Mouse (Mus musculus): ENCODE measurements at regions not wholly inside any gene's neighbourhood (a gene's known extent, or its start where the extent isn't known, plus 50 kb on each side); places are given as distances from the start of the nearest gene placed in this dataset.

- DNase-seq, result peak; percentile 71
Measured at GRCm38 (mm10) chr17:47139730-47140231, 129.4 kb upstream of the Ubr2 start.

GRCm38 (mm10) chr17:47139171-47139617, 128.8 kb upstream of the Ubr2 start:
- peak; percentile 33 for DNase-seq

- no peak for DNase-seq
Measured at GRCm38 (mm10) chr17:47138174-47138573, 127.8 kb upstream of the Ubr2 start.

GRCm38 (mm10) chr17:47135391-47135790, 125.0 kb upstream of the Ubr2 start:
- no peak for DNase-seq

- no peak for DNase-seq
Measured at GRCm38 (mm10) chr17:47133785-47134184, 123.4 kb upstream of the Ubr2 start.

- DNase-seq, result no peak
Measured at GRCm38 (mm10) chr17:47127571-47127970, 117.2 kb upstream of the Ubr2 start.

- no peak for DNase-seq
Measured at GRCm38 (mm10) chr17:47123576-47123975, 113.2 kb upstream of the Ubr2 start.

GRCm38 (mm10) chr17:47122221-47122620, 111.9 kb upstream of the Ubr2 start:
- no peak for DNase-seq

GRCm38 (mm10) chr17:47118010-47118409, 107.7 kb upstream of the Ubr2 start:
- DNase-seq, result no peak

GRCm38 (mm10) chr17:47115754-47116153, 105.4 kb upstream of the Ubr2 start:
- no peak for DNase-seq

- DNase-seq, result no peak
Measured at GRCm38 (mm10) chr17:47115141-47115540, 104.8 kb upstream of the Ubr2 start.

GRCm38 (mm10) chr17:47114736-47115135, 104.4 kb upstream of the Ubr2 start:
- no peak for DNase-seq

GRCm38 (mm10) chr17:47112556-47113225, 102.3 kb upstream of the Ubr2 start:
- DNase-seq, result no peak

GRCm38 (mm10) chr17:47110836-47111235, 100.5 kb upstream of the Ubr2 start:
- DNase-seq, result no peak

GRCm38 (mm10) chr17:47104328-47104727, 94.0 kb upstream of the Ubr2 start:
- DNase-seq, result no peak

- DNase-seq, result no peak
Measured at GRCm38 (mm10) chr17:47095191-47095590, 84.8 kb upstream of the Ubr2 start.

- no peak for DNase-seq
Measured at GRCm38 (mm10) chr17:47092076-47092475, 81.7 kb upstream of the Ubr2 start.

- DNase-seq, result no peak
Measured at GRCm38 (mm10) chr17:47089769-47090168, 79.4 kb upstream of the Ubr2 start.

GRCm38 (mm10) chr17:47069206-47069605, 58.9 kb upstream of the Ubr2 start:
- DNase-seq, result no peak

- no peak for DNase-seq
Measured at GRCm38 (mm10) chr17:47065307-47065901, 55.0 kb upstream of the Ubr2 start.

GRCm38 (mm10) chr17:47064592-47065306, 54.4 kb upstream of the Ubr2 start:
- DNase-seq, result no peak

GRCm38 (mm10) chr17:47064006-47064405, 53.6 kb upstream of the Ubr2 start:
- no peak for DNase-seq

GRCm38 (mm10) chr17:47061031-47061620, 50.8 kb upstream of the Ubr2 start:
- DNase-seq, result no peak

All from cerebellum, adult 9-11 months (tissue).